Mouse (Mus musculus) spleen, adult 12 weeks (tissue): ENCODE measurements around the gene Slamf6.
"Not testable (repeated sequence)": the region's sequence is repeated elsewhere in the genome, so short reads cannot be mapped to it uniquely, and the experiment has no call there.

Experiments used
- DNase-seq: peaks from one replicate; pipeline ENCODE4 v3.0.0; 2022; ENCODE audit warnings: low spot score

The Slamf6 gene

DNA sequence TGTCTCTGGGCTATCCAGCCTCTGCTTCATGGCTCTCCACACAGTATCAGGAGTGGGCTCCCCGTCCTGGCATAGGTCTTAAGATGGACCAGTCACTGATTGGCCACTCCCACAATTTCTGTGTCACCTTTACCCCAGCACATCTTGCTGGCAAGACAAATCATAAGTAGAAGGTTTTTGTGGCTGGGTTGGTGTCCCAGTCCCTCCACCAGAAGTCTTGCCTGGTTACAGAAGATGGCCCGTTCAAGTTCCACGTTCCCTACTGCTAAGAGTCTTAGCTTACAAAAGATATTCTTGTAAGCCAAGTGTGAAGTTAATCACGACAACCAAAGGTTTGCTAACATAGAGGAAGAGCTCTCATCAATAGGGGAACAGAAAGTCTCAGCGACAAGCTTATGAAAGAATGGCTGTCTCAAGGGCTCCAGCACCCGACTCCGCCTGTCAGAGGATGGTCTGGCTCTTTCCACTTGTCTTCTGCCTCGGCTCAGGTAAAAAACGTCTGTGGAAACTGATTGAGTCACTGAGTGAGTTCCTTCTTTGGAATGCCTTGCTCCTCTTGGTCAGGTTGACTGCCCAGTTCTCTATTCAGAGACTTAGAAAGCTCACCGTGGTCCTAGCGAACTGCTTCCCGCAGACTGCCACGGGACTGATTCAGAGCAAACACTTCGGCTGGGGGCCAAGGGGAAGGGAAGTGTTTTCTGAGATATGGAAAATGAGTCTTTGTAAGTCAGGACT, at the start of gene Slamf6:
Slamf6 (plus strand) TSS at position 211 of the 735 bp plus-strand sequence.
- peak; percentile 26 for DNase-seq

DNA sequence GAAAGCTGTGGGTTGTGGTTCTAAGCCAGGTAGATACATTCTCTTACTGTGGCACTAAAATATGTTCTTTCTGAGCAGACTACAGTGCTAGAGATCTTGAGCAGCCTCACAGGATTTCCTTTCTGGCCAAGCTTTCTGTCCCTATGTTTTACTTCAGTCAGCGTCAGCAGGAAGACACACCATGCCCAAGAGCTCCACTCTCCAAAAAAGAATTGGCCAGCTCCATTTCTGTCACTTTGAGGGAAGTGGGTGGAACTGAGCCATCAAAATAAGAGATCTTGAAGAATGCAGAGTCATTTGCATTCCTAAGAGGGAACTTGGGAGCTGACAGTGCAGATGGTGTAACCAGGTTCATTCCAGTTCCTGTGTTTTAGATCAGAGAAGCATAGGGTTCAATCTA, 30.3 kb upstream of the Slamf6 start:
- DNase-seq: no peak

DNA sequence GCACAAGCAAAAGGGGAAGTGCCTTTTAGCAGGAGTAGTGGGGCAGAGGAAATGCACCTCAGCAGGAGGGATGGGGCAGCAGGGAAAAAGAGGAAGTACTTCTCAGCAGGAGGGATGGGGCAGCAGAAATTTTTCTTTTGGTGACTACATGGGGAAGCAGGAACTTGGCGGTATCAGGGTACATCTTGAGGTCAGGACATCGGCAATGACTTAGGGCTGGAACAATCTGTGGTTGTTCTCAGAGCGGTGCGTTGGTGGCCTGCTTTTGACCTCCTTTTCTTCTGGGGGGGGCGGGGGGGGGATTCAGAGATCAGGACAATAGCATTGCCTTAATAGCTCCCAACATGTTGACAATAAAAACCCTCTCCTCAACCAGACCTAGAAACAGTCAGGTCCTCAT, 22.0 kb upstream of the Slamf6 start, which contains the start of gene Gm10521:
Gm10521 (plus strand) TSS at position 301 of the 400 bp plus-strand sequence.
- DNase-seq: not testable (repeated sequence)

DNA sequence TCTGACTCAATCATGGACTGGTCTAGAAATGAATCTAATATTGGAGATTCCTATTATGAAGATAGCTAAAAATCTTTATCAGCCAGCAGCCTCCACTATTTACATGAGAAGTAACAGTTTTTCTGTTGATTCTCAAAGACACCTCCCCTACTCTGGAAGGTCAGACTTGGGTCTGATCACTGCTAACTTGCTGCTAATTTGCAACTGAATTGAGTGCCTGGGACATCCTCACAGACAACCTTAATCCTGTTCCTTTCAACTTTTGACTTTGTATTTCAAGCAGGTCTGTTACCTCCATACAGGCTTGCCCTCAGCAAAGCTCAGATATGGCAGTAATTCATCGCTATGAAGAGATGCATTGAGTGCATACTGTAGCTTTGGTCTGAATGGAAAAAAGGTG, 13.3 kb upstream of the Slamf6 start:
- no peak for DNase-seq

DNA sequence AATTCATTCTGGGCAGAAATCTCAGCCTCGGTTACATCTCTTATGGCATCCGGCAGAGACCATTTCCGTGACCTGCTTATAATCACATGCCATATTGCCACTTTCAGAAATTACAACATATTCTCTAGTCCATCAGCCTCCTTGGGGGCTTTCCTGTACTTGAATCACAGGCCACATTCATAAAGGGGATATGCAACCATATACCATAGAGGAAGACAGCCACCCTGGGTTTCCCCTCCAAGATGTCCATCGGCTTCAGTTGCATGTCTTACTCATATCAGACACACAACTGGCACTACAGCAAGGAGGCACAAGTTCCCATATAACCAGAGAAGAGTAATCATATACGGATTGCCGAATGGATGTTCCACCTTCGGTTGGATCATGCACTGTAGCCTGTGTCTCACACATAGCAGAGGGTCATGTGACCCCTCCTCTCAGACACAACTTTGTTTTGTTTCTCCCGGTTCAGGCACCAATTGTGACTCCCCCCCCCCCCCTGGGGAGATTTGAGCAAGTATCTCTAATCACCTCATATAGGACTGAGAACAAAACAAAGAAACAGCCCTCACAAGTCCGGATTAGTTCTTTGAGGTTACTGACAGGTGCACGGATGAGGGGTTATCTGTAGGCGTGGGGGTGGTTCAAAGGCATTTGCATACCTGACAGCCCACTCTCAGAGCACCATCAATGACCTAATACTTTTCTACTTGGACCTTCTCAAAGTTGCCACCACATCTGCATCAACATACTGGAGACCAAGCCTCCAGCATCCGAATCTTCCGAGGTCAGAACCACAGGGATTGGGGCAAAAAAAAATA, 1.5 kb upstream of the Slamf6 start:
- DNase-seq: no peak

DNA sequence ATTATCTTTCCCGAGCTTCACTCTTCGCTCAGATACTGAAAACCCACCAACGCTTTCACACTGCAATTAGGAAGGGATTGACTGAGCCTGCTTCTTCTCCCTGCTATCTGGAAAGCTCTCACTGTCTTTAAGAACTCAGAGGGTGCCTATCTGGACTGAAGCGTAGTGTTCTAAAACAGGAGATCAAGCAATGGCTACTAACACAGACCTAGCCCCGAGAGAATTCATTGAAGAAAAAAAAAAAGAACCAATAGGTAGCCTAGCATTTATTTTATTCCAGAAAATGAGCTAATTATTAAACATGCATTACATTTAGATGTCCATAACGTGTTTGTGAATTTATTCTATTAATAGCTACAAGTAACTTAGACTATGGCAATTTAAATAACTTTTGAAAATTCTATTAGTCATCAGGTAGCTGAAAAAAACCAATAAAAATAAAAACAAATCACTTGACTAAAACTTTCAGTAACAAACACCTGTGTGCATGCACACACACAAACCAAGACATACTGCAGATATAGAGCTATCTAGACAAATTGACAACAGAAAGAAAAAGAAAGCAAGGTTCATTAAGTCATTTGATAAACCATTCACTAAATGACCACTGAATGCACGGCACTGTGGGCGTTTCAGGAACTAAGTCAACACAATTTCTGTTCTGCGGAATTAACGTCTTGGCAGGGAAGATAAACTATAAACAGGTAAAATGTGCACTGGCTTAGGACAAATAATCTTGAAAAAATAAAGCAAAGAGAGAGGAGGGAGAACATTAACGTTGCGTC, 1.0 kb downstream of the Slamf6 start:
- DNase-seq: no peak

- peak; percentile 15 for DNase-seq
Measured at GRCm38 (mm10) chr1:171919193-171919592, 1.9 kb downstream of the Slamf6 start.

GRCm38 (mm10) chr1:171919901-171920510, 2.7 kb downstream of the Slamf6 start:
- DNase-seq: no peak

GRCm38 (mm10) chr1:171920989-171921621, 3.8 kb downstream of the Slamf6 start:
- peak; percentile 34 for DNase-seq

DNA sequence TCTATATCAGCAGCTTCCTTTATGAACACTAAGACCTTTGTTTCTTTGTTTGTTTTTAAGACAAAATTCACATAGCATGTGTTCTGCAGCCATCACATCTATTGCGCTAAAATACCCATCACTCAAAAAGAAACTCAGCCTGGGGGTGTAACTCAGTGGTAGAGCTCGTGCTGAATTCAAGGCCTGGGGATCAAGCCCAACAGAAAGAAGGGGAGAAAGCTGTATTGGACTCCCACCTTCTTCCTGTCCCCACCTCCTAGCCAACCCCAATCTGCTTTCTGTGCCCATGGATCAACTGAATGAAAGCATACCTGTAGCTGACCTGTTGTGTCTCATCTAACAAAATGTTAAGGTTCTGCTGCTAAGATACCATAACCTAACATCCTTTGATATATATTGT, 4.3 kb downstream of the Slamf6 start:
- DNase-seq: no peak

- DNase-seq: no peak
Measured at GRCm38 (mm10) chr1:171922844-171923243, 5.5 kb downstream of the Slamf6 start.

DNA sequence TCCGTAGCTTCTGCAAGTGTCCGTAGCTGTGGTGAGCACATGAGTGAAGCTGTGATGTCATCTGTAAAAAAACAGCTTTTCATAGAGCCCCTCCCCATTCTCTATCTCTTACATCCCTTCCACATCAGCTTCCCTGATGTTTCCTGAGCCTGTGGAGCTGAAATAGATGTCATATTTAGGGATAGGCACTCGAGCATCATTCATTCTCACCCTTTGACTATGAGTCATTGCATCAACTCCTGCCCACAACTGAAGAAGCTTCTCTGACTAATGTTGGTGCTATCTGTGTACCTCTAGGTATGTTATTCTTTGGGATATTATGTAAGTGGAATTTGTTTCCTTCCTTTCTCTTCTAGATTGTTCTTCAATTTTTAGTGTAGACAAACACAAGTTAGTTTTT, 7.6 kb downstream of the Slamf6 start:
- DNase-seq: no peak

DNA sequence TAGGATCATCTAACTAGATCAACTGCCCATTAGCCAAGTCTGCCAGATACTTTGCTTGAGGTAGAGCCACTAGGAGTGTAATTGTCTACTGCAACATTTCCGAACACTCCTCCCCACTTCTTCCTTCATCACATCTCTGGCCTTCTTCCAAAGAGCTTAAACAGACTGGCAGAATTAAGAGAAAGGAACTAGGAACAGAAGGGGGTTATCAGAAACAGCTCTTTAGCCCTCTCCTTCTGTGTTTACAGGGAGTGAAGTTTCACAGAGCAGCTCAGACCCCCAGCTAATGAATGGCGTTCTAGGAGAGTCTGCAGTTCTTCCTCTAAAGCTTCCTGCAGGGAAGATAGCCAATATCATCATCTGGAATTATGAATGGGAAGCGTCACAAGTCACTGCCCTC, 16.5 kb downstream of the Slamf6 start:
- no peak for DNase-seq

DNA sequence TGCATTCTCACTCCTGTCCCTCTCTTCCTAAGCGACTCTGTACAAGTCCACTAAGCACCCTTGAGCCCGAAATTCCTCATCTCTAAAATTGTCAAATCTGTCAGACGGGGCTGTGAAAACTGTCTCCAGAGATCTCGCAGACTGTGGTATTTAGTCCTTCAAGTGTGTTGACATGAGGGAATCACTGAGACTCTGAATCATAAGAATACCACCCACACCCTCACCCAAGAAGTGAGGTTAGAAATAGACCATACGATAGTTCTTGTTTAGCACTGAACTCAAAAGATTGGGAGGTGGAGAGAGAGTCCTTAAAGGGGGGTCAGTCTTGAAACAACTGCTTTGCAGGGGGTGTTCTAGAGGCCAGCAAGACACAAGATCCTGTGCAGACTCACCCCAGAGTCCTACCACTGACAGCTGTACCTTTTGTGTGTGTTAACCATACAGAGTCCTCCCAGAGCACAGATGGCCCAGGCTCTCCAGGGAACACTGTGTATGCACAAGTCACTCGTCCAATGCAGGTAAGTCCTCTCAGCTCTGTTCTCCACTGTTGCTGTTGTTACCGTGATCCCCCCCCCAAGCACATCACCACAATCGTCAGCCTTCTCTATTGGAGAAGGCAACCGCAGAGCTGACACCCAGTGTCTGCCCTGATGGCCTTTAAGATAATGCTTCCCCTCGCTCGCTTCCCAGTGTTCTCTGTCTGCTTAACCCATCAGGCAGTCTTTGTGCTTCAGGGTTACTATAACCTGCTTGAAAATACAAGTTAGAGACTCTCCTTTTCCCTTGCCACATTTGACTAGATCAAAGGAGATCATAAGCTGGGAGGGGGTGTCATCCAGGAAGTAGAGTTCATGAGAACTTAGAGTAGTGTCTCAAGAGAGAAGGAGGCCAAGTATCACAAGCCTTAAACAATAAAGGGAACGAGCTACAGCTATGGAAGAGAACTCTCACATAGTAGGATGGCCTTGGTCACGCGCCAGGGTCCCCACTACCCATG, 21.9 kb downstream of the Slamf6 start:
- no peak for DNase-seq

DNA sequence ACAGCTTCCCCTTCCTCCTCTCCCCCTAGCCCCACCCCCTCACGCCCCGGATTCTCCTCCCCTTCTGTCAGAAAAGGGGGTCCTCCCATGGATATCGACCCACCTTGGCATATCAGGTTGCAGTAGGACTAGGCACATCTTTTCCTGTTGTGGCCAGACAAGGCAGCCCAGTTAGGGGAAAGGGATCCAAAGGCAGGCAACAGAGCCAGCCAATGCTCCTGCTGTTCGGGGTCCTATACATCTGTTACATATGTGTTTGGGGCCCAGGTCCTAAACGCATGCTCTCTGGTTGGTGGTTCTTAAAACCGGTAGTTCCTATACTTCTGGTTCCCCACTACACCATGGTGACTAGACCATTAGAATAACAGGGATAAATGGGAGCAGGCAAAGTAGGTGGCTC, 23.3 kb downstream of the Slamf6 start:
- DNase-seq: no peak

DNA sequence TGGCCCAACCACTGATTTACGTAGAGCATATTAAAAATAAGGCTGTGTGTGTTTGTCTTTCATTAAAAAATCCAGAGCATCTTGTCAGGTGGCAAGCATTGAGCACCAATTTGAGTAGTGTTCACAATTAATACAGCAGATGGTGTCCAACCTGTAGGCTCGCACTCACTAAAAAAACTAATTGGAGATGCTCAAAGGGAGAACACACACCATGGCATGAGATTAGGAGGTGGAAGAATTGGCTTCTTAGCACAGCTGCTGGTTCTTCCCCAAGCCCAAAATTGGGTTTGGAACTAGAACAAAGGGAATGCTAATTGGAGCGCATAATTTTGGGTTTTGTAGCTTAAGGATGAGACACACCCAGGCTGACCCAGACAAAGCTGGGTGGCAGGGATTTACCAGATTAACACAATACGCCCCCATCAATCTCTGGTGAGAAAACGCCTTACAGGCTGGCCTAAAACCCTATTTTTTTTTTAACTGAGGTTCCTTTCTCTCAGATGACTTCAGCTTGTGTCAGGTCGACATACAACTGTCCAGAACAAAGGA, 29.2 kb downstream of the Slamf6 start:
- DNase-seq: no peak

- no peak for DNase-seq
Measured at GRCm38 (mm10) chr1:171948161-171948945, 31.0 kb downstream of the Slamf6 start.

DNA sequence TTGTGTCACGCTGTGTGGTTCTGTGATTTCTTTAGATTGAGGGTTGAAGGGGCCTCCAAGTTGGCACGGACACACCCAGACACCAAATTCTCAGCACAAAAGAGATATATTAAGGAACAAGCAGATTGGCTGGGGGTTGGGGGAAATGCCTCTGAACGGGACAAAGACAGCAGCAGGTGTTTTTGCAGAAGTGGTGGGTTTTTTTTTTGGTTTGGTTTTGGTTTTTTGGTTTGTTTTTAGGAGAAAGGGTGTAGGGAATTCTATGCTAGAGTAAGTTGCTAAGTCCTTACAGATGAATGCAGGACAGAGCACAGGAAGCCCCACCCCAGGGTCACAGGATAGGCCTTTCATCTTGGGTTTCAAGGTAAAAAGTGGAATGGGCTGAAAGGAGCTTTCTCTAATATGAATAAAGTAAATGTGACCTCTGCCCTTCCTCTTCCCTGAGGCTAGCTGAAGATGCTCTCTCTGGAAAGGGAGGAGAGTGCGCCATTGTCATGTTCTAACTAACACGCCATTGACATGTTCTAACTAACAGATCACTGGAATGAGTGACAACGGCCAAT, 31.7 kb downstream of the Slamf6 start:
- no peak for DNase-seq

GRCm38 (mm10) chr1:171955071-171955470, 37.8 kb downstream of the Slamf6 start:
- DNase-seq: no peak
